Mouse (Mus musculus) brown adipose tissue, adult 24 weeks (tissue): Measurements from ENCODE around the gene Ccdc59. TPM values are rescaled to one million over a fixed set of nuclear protein-coding genes. Genes with fewer than 3 reads are reported as not detected.

Experiments used
- H3K27ac ChIP-seq: fragments of 200-500 bp; replicated peaks from 2 replicates; pipeline ENCODE4 v1.5.1; 2012; ENCODE audit warnings: low read depth, mild to moderate bottlenecking, low read length
- H3K4me1 ChIP-seq: fragments of 200-500 bp; 2 replicates; pipeline ENCODE4 v1.6.1; 2012; ENCODE audit warnings: low read length, mixed read lengths; ENCODE audit not compliant: control insufficient read depth, insufficient read depth, insufficient read length
- H3K4me3 ChIP-seq: fragments of 200-500 bp; 2 replicates; pipeline ENCODE4 v1.5.1; 2012; ENCODE audit warnings: low read depth, mild to moderate bottlenecking, low read length, moderate library complexity; ENCODE audit not compliant: insufficient read depth
- polyA plus RNA-seq: library from polyadenylated mRNA; stranded (reverse); fragments of >200 nt; gene quantifications from 2 replicates; pipeline ENCODE4 v1.2.4, GENCODE M21; 2012; ENCODE audit not compliant: missing spikeins, insufficient read depth, insufficient read length

The Ccdc59 gene
- polyA plus RNA-seq, result 15.2 and 19.9 TPM in 2 replicates

GRCm38 (mm10) chr10:105840928-105841888 is at the start of gene Ccdc59, which contains the start of gene Mettl25:
TSS of gene Ccdc59 (plus strand) at chr10:105841067.
TSS of gene Mettl25 (minus strand) at chr10:105841380.
- Histone ChIP-seq H3K4me1 (no peaks in the 10 kb centered on the region; the same call in 1 of the 2 replicates), H3K27ac (peak within 1 kb of the TSS; percentile 95), H3K4me3 (peak within 1 kb of the TSS; percentile 94)

GRCm38 (mm10) chr10:105793776-105794552 is 46.9 kb upstream of the Ccdc59 start:
- H3K4me1 ChIP-seq, result no peaks in the 10 kb centered on the region
- H3K4me3 ChIP-seq, result no peak overlapping the region
- no peak overlapping the region for H3K27ac ChIP-seq

- Histone ChIP-seq H3K27ac (no peak overlapping the region), H3K4me1 (no peaks in the 10 kb centered on the region), H3K4me3 (no peak overlapping the region)
Observed at GRCm38 (mm10) chr10:105797250-105797924, 43.5 kb upstream of the Ccdc59 start.

- Histone ChIP-seq H3K4me1 (no peaks in the 10 kb centered on the region), H3K27ac (no peak overlapping the region)
Observed at GRCm38 (mm10) chr10:105801147-105801546, 39.7 kb upstream of the Ccdc59 start.

GRCm38 (mm10) chr10:105802132-105802531 is 38.7 kb upstream of the Ccdc59 start:
- Histone ChIP-seq H3K4me1 (no peaks in the 10 kb centered on the region), H3K27ac (no peak overlapping the region), H3K4me3 (no peak overlapping the region)

More at GRCm38 (mm10) chr10:105801147-105801546, 39.7 kb upstream of the Ccdc59 start:
- H3K4me3 ChIP-seq, result no peak overlapping the region

- no peak overlapping the region for H3K27ac ChIP-seq
- no peak overlapping the region for H3K4me3 ChIP-seq
- H3K4me1 ChIP-seq, result no peaks in the 10 kb centered on the region
Observed at GRCm38 (mm10) chr10:105803461-105803860, 37.4 kb upstream of the Ccdc59 start.

- Histone ChIP-seq H3K4me1 (no peaks in the 10 kb centered on the region), H3K4me3 (no peak overlapping the region), H3K27ac (no peak overlapping the region)
Observed at GRCm38 (mm10) chr10:105806259-105807010, 34.4 kb upstream of the Ccdc59 start.

- Histone ChIP-seq H3K27ac (no peak overlapping the region), H3K4me3 (no peak overlapping the region), H3K4me1 (no peaks in the 10 kb centered on the region)
Observed at GRCm38 (mm10) chr10:105834627-105835228, 6.1 kb upstream of the Ccdc59 start.

- H3K4me1 ChIP-seq, result no peaks in the 10 kb centered on the region; the same call in 1 of the 2 replicates
- H3K4me3 ChIP-seq, result no peak overlapping the region
- no peak overlapping the region for H3K27ac ChIP-seq
Observed at GRCm38 (mm10) chr10:105842574-105842973, 1.7 kb downstream of the Ccdc59 start.

GRCm38 (mm10) chr10:105850286-105850685 is 9.4 kb downstream of the Ccdc59 start:
- Histone ChIP-seq H3K27ac (no peak overlapping the region), H3K4me3 (no peak overlapping the region), H3K4me1 (no peaks in the 10 kb centered on the region)

GRCm38 (mm10) chr10:105851136-105851535 is 10.3 kb downstream of the Ccdc59 start:
- Histone ChIP-seq H3K4me1 (no peaks in the 10 kb centered on the region), H3K27ac (no peak overlapping the region), H3K4me3 (no peak overlapping the region)

GRCm38 (mm10) chr10:105867312-105867711 is 26.4 kb downstream of the Ccdc59 start:
- H3K4me1 ChIP-seq, result no peaks in the 10 kb centered on the region
- no peak overlapping the region for H3K4me3 ChIP-seq
- H3K27ac ChIP-seq, result no peak overlapping the region
